Mouse (Mus musculus): Measurements from ENCODE around the gene Zkscan17. TPM values are rescaled to one million over a fixed set of nuclear protein-coding genes. Genes with fewer than 3 reads are reported as not detected.

Gene Zkscan17
- polyA plus RNA-seq, 1 experiment from 2014 or later, result 4.5 TPM

DNA sequence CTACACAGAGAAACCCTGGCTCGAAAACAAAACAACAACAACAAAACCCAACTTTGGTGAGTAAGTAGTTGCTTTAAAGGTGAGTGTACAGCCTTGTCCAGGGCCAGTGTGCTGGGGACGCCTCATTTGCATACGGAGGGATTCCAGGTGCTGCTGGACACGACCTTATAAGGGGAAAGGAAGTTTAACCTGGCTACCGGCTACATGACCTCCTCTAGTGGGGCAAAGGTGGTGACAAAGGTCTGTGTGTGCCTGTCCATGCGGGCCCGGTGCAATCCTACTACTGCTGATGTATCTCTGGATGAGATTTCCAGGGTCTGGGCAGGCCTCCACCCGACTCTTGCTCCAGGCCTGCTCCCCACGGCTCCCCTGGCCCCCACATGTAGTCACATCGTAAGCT is 13.8 kb downstream of the Zkscan17 start:
- no peak overlapping the region for H3K4me2 ChIP-seq (ENCODE audit: low read depth, low read length)
- H3K9ac ChIP-seq (ENCODE audit: low read depth, low read length), result no peak overlapping the region
- H3K36me3 ChIP-seq (ENCODE audit: control insufficient read depth, insufficient read depth), result no peaks in the 10 kb centered on the region
- peak; percentile 50; the same call in 1 of the 2 replicates for ATAC-seq (ENCODE audit: low read depth)
- no peaks in the 10 kb centered on the region for H3K27me3 ChIP-seq (ENCODE audit: control insufficient read depth, insufficient read depth, low read depth, low read length)
- no peaks in the 10 kb centered on the region for H3K4me1 ChIP-seq (ENCODE audit: control insufficient read depth, low read depth, low read length)
- H3K9me3 ChIP-seq (replicated peaks; ENCODE audit: control insufficient read depth, low read length), result no peaks in the 10 kb centered on the region
- 62% methylated on average over 10 of the region's 10 CpGs for WGBS (ENCODE audit: insufficient replicate concordance)
- no peak overlapping the region for H3K27ac ChIP-seq (ENCODE audit: low read length)
- no peak overlapping the region for H3K4me3 ChIP-seq (ENCODE audit: low read depth, low read length)

GRCm38 (mm10) chr11:59511558-59511957 is 15.0 kb downstream of the Zkscan17 start:
- no peak overlapping the region for H3K27ac ChIP-seq (ENCODE audit: low read length)
- H3K9ac ChIP-seq (ENCODE audit: low read depth, low read length), result no peak overlapping the region
- no peak for ATAC-seq (ENCODE audit: low read depth)
- WGBS (ENCODE audit: insufficient replicate concordance), result 52% methylated on average over 1 of the region's 1 CpGs
- no peaks in the 10 kb centered on the region for H3K9me3 ChIP-seq (replicated peaks; ENCODE audit: control insufficient read depth, low read length)
- no peaks in the 10 kb centered on the region for H3K36me3 ChIP-seq (ENCODE audit: control insufficient read depth, insufficient read depth)
- no peak overlapping the region for H3K4me3 ChIP-seq (ENCODE audit: low read depth, low read length)
- H3K27me3 ChIP-seq (ENCODE audit: control insufficient read depth, insufficient read depth, low read depth, low read length), result peaks cover 4% of the 10 kb centered on the region
- H3K4me1 ChIP-seq (ENCODE audit: control insufficient read depth, low read depth, low read length), result peaks cover 4% of the 10 kb centered on the region; the same call in 1 of the 2 replicates
- H3K4me2 ChIP-seq (ENCODE audit: low read depth, low read length), result no peak overlapping the region

GRCm38 (mm10) chr11:59506713-59507074 is 19.9 kb downstream of the Zkscan17 start:
- peak overlapping the region; percentile 81 for H3K27ac ChIP-seq (ENCODE audit: low read length)
- H3K27me3 ChIP-seq (ENCODE audit: control insufficient read depth, insufficient read depth, low read depth, low read length), result peaks cover 12% of the 10 kb centered on the region
- peak overlapping the region; percentile 70 for H3K9ac ChIP-seq (ENCODE audit: low read depth, low read length)
- no peak for ATAC-seq (ENCODE audit: low read depth)
- H3K9me3 ChIP-seq (replicated peaks; ENCODE audit: control insufficient read depth, low read length), result no peaks in the 10 kb centered on the region
- H3K4me1 ChIP-seq (ENCODE audit: control insufficient read depth, low read depth, low read length), result peaks cover 7% of the 10 kb centered on the region
- H3K4me3 ChIP-seq (ENCODE audit: low read depth, low read length), result peak overlapping the region; percentile 74
- 5% methylated on average over 14 of the region's 14 CpGs for WGBS (ENCODE audit: insufficient replicate concordance)
- no peaks in the 10 kb centered on the region; the same call in 1 of the 2 replicates for H3K36me3 ChIP-seq (ENCODE audit: control insufficient read depth, insufficient read depth)
- H3K4me2 ChIP-seq (ENCODE audit: low read depth, low read length), result peak overlapping the region; percentile 86

- WGBS (ENCODE audit: insufficient replicate concordance), result under 1% methylated on average over 66 of the region's 71 CpGs
- Histone ChIP-seq H3K27me3 (ENCODE audit: control insufficient read depth, insufficient read depth, low read depth, low read length) (peaks cover 12% of the 10 kb centered on the region), H3K4me2 (ENCODE audit: low read depth, low read length) (peak overlapping the region; percentile 86), H3K4me3 (ENCODE audit: low read depth, low read length) (peak overlapping the region; percentile 74), H3K27ac (ENCODE audit: low read length) (peak overlapping the region; percentile 81), H3K36me3 (ENCODE audit: control insufficient read depth, insufficient read depth) (no peaks in the 10 kb centered on the region; the same call in 1 of the 2 replicates), H3K9ac (ENCODE audit: low read depth, low read length) (peak overlapping the region; percentile 70), H3K4me1 (ENCODE audit: control insufficient read depth, low read depth, low read length) (peaks cover 7% of the 10 kb centered on the region), H3K9me3 (replicated peaks; ENCODE audit: control insufficient read depth, low read length) (no peaks in the 10 kb centered on the region)
- peak; percentile 91 for ATAC-seq (ENCODE audit: low read depth)
These were observed 20.5 kb downstream of the Zkscan17 start for GRCm38 (mm10) chr11:59505839-59506712.

GRCm38 (mm10) chr11:59505351-59505838 is 21.2 kb downstream of the Zkscan17 start:
- Histone ChIP-seq H3K4me2 (ENCODE audit: low read depth, low read length) (peak overlapping the region; percentile 86), H3K27me3 (ENCODE audit: control insufficient read depth, insufficient read depth, low read depth, low read length) (peaks cover 12% of the 10 kb centered on the region), H3K36me3 (ENCODE audit: control insufficient read depth, insufficient read depth) (no peaks in the 10 kb centered on the region; the same call in 1 of the 2 replicates), H3K9ac (ENCODE audit: low read depth, low read length) (peak overlapping the region; percentile 70), H3K27ac (ENCODE audit: low read length) (peak overlapping the region; percentile 76), H3K9me3 (replicated peaks; ENCODE audit: control insufficient read depth, low read length) (no peaks in the 10 kb centered on the region), H3K4me3 (ENCODE audit: low read depth, low read length) (peak overlapping the region; percentile 74), H3K4me1 (ENCODE audit: control insufficient read depth, low read depth, low read length) (peaks cover 7% of the 10 kb centered on the region)
- 0 out of 2 replicates have a peak, but pooled peaks have one; percentile 26 for ATAC-seq (ENCODE audit: low read depth)
- WGBS (ENCODE audit: insufficient replicate concordance), result under 1% methylated on average over 20 of the region's 21 CpGs

DNA sequence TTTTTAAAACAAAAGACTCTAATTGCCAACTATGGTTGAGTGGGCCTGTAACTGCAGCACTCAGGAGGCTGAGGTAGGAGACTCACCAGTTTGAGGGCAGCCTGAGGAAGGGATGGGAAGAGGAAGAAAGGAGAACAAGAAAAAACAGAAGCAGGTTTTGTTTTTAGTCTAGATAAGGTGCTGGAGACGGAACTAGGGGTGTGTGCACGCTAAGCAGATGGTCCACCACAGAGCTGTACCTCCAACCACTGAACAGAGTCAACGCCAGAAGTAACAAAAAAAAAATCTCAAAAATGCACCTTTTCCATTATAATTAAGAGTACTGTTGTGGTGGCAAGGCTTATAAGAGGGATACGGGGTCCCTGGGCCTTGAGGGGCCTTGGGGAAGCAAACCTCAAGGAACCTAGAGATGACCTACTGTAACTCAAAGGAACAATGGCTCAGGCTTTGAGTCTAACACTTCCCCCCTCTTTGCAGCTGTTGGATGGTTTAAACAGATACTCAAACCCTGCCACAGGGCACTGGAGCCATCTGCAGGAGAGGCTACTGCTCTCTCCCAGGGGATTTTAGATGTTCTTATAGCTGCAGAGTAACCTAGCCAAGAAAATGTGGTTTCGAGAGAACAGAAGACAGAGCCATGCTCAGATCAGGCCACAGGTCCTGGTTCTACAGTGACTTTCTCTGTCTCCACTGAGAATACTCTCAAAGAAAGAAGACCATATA is 24.4 kb downstream of the Zkscan17 start:
- Histone ChIP-seq H3K4me1 (ENCODE audit: control insufficient read depth, low read depth, low read length) (peaks cover 6% of the 10 kb centered on the region), H3K36me3 (ENCODE audit: control insufficient read depth, insufficient read depth) (peaks cover 11% of the 10 kb centered on the region; the same call in 1 of the 2 replicates), H3K9me3 (replicated peaks; ENCODE audit: control insufficient read depth, low read length) (no peaks in the 10 kb centered on the region), H3K27me3 (ENCODE audit: control insufficient read depth, insufficient read depth, low read depth, low read length) (peaks cover 12% of the 10 kb centered on the region), H3K4me2 (ENCODE audit: low read depth, low read length) (no peak overlapping the region), H3K9ac (ENCODE audit: low read depth, low read length) (no peak overlapping the region), H3K4me3 (ENCODE audit: low read depth, low read length) (no peak overlapping the region), H3K27ac (ENCODE audit: low read length) (no peak overlapping the region)
- WGBS (ENCODE audit: insufficient replicate concordance), result 62% methylated on average over 5 of the region's 5 CpGs
- no peak for ATAC-seq (ENCODE audit: low read depth)

- no peak for ATAC-seq (ENCODE audit: low read depth)
- no peaks in the 10 kb centered on the region for H3K9me3 ChIP-seq (replicated peaks; ENCODE audit: control insufficient read depth, low read length)
- no peak overlapping the region for H3K9ac ChIP-seq (ENCODE audit: low read depth, low read length)
- H3K4me3 ChIP-seq (ENCODE audit: low read depth, low read length), result no peak overlapping the region
- H3K36me3 ChIP-seq (ENCODE audit: control insufficient read depth, insufficient read depth), result peaks cover 13% of the 10 kb centered on the region
- 69% methylated on average over 7 of the region's 7 CpGs for WGBS (ENCODE audit: insufficient replicate concordance)
- no peaks in the 10 kb centered on the region for H3K4me1 ChIP-seq (ENCODE audit: control insufficient read depth, low read depth, low read length)
- no peak overlapping the region for H3K27ac ChIP-seq (ENCODE audit: low read length)
- no peaks in the 10 kb centered on the region for H3K27me3 ChIP-seq (ENCODE audit: control insufficient read depth, insufficient read depth, low read depth, low read length)
- no peak overlapping the region for H3K4me2 ChIP-seq (ENCODE audit: low read depth, low read length)
These were observed 28.8 kb downstream of the Zkscan17 start for GRCm38 (mm10) chr11:59497747-59498146.

- H3K9ac ChIP-seq (ENCODE audit: low read depth, low read length), result no peak overlapping the region
- H3K4me2 ChIP-seq (ENCODE audit: low read depth, low read length), result no peak overlapping the region
- WGBS (ENCODE audit: insufficient replicate concordance), result 47% methylated on average over 6 of the region's 6 CpGs
- no peak for ATAC-seq (ENCODE audit: low read depth)
- no peak overlapping the region for H3K4me3 ChIP-seq (ENCODE audit: low read depth, low read length)
- H3K36me3 ChIP-seq (ENCODE audit: control insufficient read depth, insufficient read depth), result peaks cover 13% of the 10 kb centered on the region
- no peaks in the 10 kb centered on the region for H3K27me3 ChIP-seq (ENCODE audit: control insufficient read depth, insufficient read depth, low read depth, low read length)
- H3K4me1 ChIP-seq (ENCODE audit: control insufficient read depth, low read depth, low read length), result no peaks in the 10 kb centered on the region
- H3K9me3 ChIP-seq (replicated peaks; ENCODE audit: control insufficient read depth, low read length), result no peaks in the 10 kb centered on the region
- H3K27ac ChIP-seq (ENCODE audit: low read length), result no peak overlapping the region
These were observed 29.8 kb downstream of the Zkscan17 start for GRCm38 (mm10) chr11:59496672-59497310.
